Mouse (Mus musculus): ENCODE results near the gene Ppp2r5a.
A peak's percentile ranks its signal among the peaks of the same experiment; 100 is the strongest.

Ppp2r5a gene

GRCm38 (mm10) chr1:191380843-191381242 is 22.2 kb downstream of the Ppp2r5a start:
- DNase-seq (ENCODE audit: low read depth, low spot score) = no peak

GRCm38 (mm10) chr1:191378080-191378479 is 25.0 kb downstream of the Ppp2r5a start:
- no peak for DNase-seq (ENCODE audit: low read depth, low spot score)

DNA sequence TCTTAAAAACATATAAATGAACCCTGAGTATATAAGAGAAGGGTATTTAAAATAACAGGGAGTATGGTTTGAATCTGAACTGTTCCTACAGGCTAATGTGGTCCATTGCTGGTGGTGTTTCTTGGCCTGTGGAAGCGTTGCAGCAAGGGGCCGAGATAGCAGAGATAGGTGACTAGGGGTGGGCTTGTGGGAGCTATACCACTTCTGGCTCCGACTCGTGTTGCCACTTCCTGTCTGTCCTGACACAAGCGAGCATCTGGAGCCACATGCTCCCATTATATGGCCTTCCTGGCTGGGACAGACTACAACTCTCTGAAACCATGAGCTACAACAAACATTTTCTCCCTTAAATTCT is 27.5 kb downstream of the Ppp2r5a start:
- DNase-seq (ENCODE audit: low read depth, low spot score) = no peak

- DNase-seq (ENCODE audit: low read depth, low spot score) = no peak
Observed at GRCm38 (mm10) chr1:191374993-191375643, 28.0 kb downstream of the Ppp2r5a start.

GRCm38 (mm10) chr1:191369140-191369539 is 33.9 kb downstream of the Ppp2r5a start:
- no peak for DNase-seq (ENCODE audit: low read depth, low spot score)

DNA sequence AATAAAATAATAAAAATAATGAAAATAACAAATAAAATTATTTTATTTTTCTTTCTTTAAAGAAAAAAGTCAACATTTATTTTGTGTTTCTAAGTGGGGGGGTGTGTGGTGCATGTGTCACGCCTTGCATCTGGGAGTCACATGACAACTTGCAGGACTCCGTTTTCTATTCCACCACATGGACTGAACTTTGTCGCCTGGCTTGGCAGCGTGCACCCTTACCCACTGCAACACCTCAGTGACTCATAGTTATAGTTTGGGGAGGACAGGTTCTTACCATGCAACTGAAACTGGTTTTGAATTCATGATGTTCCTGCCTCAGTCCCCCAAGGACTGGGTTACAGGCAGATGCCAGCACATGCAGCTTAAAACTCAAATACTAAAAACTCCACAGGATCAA is 34.9 kb downstream of the Ppp2r5a start:
- no peak for DNase-seq (ENCODE audit: low read depth, low spot score)

GRCm38 (mm10) chr1:191364477-191364876 is 38.6 kb downstream of the Ppp2r5a start:
- DNase-seq (ENCODE audit: low read depth, low spot score) = peak; percentile 72

DNA sequence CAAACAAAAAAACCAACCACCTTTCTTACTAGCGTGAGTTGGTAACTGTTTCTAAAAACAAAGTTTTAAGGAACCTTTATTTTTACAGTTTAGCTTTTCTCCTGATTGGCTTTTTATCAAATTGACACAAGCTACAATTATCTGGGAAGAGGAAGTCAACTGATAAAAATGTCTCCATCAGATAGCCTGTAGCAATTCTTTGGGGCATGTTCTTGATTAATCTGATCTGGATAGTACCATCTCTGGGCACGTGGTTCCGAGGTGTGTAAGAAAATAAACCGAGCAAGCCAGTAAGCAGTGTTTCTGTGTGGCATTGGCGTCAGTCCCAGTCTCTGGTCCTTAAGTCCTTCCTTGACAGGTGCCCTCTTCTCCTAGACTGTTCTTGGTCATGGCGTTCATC is 40.7 kb downstream of the Ppp2r5a start:
- no peak for DNase-seq (ENCODE audit: low read depth, low spot score)

DNA sequence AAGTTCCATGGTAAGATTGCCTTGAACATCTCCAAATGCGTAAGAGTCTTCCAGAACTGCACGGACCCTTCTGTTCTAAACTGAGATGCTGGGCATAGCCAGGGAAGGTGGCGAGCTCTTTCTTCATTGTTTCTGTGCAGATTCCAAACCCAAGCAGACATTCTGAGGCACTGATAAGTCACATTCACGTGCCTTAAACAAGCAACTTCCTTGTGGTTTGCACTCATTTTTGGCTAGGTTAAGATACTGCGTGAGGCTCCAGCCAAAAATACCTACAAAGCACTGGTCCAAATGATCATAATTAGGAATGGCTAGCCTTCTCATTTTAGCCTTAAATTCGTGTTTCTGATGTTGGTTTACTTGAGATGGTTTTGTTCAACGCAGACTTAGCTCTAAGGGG is 43.6 kb downstream of the Ppp2r5a start:
- no peak for DNase-seq (ENCODE audit: low read depth, low spot score)

- no peak for DNase-seq (ENCODE audit: low read depth, low spot score)
Observed at GRCm38 (mm10) chr1:191356936-191357335, 46.1 kb downstream of the Ppp2r5a start.

DNA sequence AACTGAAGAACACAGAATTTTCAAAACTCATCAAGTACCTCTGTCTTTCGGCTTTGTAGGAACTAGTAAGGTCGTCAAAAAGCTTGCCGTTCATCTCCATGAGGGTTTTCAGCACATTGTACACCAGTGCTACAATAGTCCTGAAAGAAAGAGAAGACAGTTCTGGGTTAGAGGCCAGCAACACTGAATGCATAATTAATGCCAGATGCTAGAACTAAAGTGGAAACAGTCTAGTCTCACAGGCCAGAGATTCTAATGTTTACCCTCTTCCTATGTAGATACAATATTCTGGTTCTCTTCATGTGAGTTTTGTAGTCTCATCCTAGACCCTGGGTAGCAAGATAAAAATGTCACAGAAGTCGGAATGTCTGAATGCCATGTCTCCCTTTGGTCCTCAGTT is 49.2 kb downstream of the Ppp2r5a start:
- no peak for DNase-seq (ENCODE audit: low read depth, low spot score)

DNA sequence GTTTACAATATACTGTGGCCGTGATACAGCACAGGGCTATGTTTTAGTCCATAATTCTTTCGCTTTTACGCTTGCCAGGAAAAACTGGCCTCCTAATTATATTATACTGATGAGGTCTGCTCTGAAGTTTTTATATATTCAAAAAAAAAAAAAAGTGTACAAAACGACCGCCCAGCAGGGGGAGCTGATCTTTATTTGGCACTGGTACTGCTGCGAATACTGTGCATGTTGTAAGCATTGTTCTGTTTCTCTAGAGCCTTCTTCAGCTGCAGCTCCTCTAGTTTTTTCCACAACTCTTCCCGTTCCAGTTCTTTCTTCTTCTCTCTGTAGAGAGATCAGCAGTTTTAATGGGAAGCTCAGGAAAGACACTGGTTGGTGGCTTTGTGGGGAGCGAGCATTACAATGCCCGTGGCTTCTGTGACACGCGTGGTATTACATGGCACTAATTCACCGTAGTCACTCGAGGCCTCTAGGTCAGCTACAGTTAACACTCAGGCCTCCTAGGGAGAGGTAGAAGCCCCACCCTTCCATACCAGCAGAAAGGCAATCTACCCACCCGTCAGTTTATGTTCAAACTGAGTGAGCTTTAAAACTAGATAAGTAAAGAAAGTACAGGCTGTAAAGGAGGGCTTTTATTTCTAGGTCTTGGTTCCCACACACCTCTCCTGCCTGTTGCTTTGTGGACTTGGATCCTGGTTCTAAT is 50.1 kb downstream of the Ppp2r5a start:
- peak; percentile 50 for DNase-seq (ENCODE audit: low read depth, low spot score)

GRCm38 (mm10) chr1:191350355-191350754 is 52.7 kb downstream of the Ppp2r5a start:
- no peak for DNase-seq (ENCODE audit: low read depth, low spot score)

GRCm38 (mm10) chr1:191349486-191350037 is 53.5 kb downstream of the Ppp2r5a start:
- DNase-seq (ENCODE audit: low read depth, low spot score) = no peak

DNA sequence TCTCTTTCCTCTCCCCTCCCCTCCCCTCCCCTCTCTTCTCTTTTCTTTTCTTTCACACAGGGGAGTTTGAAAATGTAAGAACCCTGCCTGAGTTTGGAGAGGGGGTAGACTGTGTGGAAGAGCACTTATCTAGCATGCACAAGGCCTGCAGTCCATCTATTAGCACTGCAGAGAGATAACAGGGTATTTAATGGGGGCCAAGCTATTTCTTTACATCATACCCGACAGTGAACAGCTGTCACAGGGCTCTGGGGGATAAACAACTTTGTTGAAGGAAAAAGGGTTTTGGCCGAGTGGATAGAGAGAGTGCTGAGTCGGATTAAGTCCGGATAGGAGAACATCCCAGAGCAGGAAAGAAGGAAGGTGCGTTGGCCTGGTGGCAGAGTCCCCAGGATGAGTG is 54.1 kb downstream of the Ppp2r5a start:
- DNase-seq (ENCODE audit: low read depth, low spot score) = no peak

DNA sequence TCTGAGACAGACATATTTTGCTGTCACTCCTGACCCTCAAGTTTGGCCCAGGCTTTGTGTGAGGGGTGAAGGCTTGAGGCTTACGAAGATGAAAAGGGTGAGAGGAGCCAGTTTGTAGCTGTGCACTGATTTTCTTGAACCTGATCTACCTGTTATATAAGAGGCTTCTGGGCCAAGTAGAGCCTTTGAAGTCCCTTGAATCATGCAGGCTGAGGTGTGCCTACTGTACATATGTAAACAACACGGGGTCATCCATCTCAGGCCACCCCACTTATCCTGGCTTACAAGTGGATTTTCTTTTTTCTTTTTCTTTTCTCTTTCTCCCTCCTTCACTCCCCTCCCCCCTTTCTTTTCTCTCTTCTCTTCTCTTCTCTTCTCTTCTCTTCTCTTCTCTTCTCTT is 54.5 kb downstream of the Ppp2r5a start:
- no peak for DNase-seq (ENCODE audit: low read depth, low spot score)

DNA sequence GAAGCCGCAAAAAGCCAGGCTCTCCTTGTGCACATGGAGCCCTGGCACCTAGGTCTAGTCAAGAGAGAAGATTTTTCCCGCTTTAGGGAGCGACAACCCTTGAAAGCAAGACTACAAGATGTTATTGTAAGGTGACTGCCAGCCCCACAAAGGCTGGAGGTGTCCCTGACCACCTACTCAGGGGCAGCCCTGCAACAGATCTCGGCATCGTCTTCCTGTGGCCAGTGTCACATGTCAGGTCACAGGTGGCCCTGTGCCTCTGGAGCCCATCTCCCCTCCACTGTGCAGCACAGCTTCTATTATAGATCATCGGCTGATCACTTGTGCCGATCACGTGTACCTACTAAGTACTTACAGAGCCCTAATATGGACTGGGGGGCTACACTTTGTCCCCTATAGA is 55.5 kb downstream of the Ppp2r5a start:
- no peak for DNase-seq (ENCODE audit: low read depth, low spot score)

DNA sequence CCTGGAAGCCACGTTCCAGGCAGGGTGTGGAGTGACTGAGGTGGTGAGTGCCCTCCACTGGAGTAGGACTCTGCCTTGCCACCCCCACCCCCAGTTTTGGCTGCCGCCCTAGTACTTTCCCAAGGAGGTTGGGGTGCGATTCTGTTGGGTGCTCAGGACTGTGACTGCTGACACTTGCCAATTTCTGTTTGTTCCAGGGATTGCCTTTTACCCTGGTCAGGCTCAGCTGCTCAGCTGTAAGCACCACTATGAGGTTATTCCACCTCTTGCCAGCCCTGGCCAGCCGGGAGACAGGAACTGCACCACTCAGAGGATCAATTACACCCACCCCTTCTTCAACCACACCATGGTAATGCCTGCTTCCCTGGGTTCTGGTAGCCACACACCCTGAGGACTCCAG is 62.5 kb downstream of the Ppp2r5a start:
- DNase-seq (ENCODE audit: low read depth, low spot score) = no peak

DNA sequence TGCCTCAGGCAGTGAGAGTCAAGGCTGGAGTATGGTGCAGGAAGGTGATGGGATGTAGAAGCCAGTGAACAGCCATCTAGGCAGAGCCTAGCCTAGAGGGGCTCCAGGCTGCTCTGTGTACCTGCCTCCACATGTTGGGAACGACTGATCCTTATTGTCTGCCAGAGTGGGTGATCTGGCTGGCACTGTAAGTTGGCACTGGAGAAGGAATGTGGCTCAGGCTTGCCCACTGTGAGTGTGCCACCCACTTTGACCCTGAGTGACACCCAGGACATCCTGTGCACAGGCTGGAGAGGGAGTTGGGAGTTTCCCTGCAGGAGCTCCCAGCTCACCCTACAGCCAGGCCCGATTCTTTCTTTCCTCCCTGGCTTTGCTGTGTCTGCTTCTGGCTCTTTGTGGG is 63.2 kb downstream of the Ppp2r5a start:
- no peak for DNase-seq (ENCODE audit: low read depth, low spot score)

DNA sequence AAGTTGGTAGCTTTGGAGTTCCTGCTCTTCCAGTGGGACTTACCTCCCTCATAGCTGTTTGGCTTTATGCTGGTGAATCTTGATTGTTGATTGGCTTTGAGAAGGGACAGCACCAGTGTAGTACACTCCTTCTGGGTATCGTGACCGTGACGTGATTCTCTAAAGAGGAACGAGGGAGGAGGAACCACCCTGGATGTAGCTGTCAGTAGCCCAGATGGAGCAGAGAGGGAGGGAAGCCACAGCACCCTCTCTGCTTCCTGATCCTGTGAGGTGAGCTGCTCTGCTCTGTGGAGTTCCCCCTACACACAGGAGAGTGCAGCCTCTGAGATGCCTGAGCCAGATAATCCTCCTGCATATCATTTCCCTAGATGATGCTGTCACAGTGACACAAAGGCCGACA is 68.6 kb downstream of the Ppp2r5a start:
- no peak for DNase-seq (ENCODE audit: low read depth, low spot score)

GRCm38 (mm10) chr1:191330356-191330755 is 72.7 kb downstream of the Ppp2r5a start:
- no peak for DNase-seq (ENCODE audit: low read depth, low spot score)

- no peak for DNase-seq (ENCODE audit: low read depth, low spot score)
Observed at GRCm38 (mm10) chr1:191328019-191328441, 75.0 kb downstream of the Ppp2r5a start.

DNA sequence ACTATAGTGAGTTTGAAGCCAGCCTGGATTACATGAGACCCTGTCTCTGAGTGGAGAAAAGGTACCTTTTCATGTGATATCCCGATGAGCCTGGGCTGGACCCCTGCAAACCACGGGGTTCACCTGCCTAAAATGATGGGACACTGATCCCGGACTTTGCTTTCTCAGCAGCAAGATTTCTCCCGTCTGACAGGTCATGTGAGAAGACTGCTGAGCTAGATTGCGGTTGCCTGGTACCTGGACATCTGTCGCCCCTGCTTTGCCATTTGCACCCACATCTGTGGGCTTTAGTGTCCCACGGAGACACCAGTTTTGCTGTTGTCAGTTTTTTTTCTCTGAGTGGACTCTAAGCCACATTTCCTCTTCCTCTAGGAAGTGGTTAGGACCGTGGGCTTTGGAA is 75.8 kb downstream of the Ppp2r5a start:
- no peak for DNase-seq (ENCODE audit: low read depth, low spot score)
